Mouse (Mus musculus) effector memory CD4-positive, alpha-beta T cell, adult 5 months (primary cell): Measurements from ENCODE around the gene Ovol2. TPM values are rescaled to one million over a fixed set of nuclear protein-coding genes. Genes with fewer than 3 reads are reported as not detected.

ENCODE experiments used
- polyA plus RNA-seq: library from polyadenylated mRNA; unstranded; fragments of 100-300 nt; shearing (Covaris generic); gene quantifications from one replicate; pipeline ENCODE4 v1.2.1, GENCODE M21; 2017

Gene Ovol2
- 0.65 TPM for polyA plus RNA-seq

GRCm38 (mm10) chr2:144331401-144332302 lies at the start of gene Ovol2:
Gene Ovol2 (minus strand): TSS chr2:144332146.

DNA sequence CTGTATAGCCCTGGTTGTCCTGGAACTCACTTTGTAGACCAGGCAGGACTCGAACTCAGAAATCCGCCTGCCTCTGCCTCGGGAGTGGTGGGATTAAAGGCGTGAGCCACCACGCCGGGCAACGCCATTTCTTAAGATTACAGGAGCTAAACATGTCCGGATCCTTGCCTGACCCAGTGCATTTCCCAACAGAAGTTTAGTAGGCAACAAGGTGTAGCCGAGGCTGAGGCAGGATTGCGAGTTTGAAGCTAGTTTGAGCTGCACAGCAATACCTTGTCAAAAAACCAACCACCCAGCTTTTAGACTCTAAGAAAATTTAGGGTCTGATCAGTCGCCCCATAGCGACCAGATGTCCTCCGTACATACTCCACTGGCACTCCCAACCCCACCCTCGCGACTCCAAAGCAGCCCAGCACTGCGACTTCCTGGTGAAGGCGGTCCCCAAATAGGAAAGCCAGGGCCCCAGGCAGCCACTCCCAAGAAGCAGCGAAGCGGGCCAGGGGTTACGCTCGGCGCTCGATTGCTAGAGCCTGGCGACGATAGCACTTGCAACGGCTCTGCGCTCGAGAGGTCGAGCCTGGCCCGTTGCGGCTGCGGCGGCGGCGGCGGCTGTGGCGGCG lies 36.6 kb upstream of the Ovol2 start, which contains the start of the genes Kat14 and Pet117:
Kat14 (plus strand) TSS at position 584 of the 620 bp plus-strand sequence.
Pet117 (plus strand) TSS at position 597 of the 620 bp plus-strand sequence.

GRCm38 (mm10) chr2:144270507-144271420 lies 61.2 kb downstream of the Ovol2 start, which contains the start of the genes Mgme1 and Snx5:
Gene Mgme1 (plus strand): TSS chr2:144270663.
Gene Snx5 (minus strand): TSS chr2:144270906.

Other genes with a start within 250 kb of the Ovol2 start
- gene Mgme1, start 61.5 kb downstream of the Ovol2 start, polyA plus RNA-seq: 6.9 TPM
- 215 TPM for gene Snx5, start 61.2 kb downstream of the Ovol2 start, polyA plus RNA-seq
- gene Kat14, start 36.8 kb upstream of the Ovol2 start, polyA plus RNA-seq: 25.4 TPM
- 4.6 TPM for gene Pet117, start 36.9 kb upstream of the Ovol2 start, polyA plus RNA-seq
- gene Dzank1, start 195.3 kb upstream of the Ovol2 start, polyA plus RNA-seq: 0.14 TPM
- gene Polr3f, start 195.6 kb upstream of the Ovol2 start, polyA plus RNA-seq: 16.5 TPM
- gene Rbbp9, start 218.7 kb upstream of the Ovol2 start, polyA plus RNA-seq: 5.8 TPM
- 77.3 TPM for gene Sec23b, start 224.1 kb upstream of the Ovol2 start, polyA plus RNA-seq